Mouse (Mus musculus): Measurements from ENCODE around the gene Eif2s3x. TPM values are rescaled to one million over a fixed set of nuclear protein-coding genes. Genes with fewer than 3 reads are reported as not detected.
"Not testable (repeated sequence)": the region's sequence is repeated elsewhere in the genome, so short reads cannot be mapped to it uniquely, and the experiment has no call there.

The Eif2s3x gene
- polyA plus RNA-seq, 1 experiment from 2014 or later: 132 TPM

- 79% methylated on average over 5 of the region's 5 CpGs for WGBS
- DNase-seq (ENCODE audit: low spot score): peak; percentile 34
- peaks cover 13% of the 10 kb centered on the region for H3K36me3 ChIP-seq (ENCODE audit: control insufficient read depth, insufficient read depth, low read length)
These were observed 14.9 kb downstream of the Eif2s3x start for GRCm38 (mm10) chrX:94197789-94198188.

GRCm38 (mm10) chrX:94193901-94194300, 18.8 kb downstream of the Eif2s3x start:
- peak; percentile 20 for DNase-seq (ENCODE audit: low spot score)
- WGBS: 78% methylated on average over 4 of the region's 4 CpGs
- H3K4me1 ChIP-seq (ENCODE audit: control insufficient read depth, insufficient read depth, low read length); H3K9me3 ChIP-seq (ENCODE audit: control insufficient read depth, low read length); H3K4me2 ChIP-seq (ENCODE audit: low read depth); H3K4me3 ChIP-seq (ENCODE audit: low read depth, low read length); H3K27me3 ChIP-seq (ENCODE audit: control insufficient read depth, insufficient read depth, low read length); ATAC-seq (ENCODE audit: insufficient read depth, low FRiP score, low TSS enrichment); H3K27ac ChIP-seq (ENCODE audit: low read depth, low read length); H3K9ac ChIP-seq (ENCODE audit: low read length): not testable (repeated sequence)
- peaks cover 13% of the 10 kb centered on the region for H3K36me3 ChIP-seq (ENCODE audit: control insufficient read depth, insufficient read depth, low read length)

More at GRCm38 (mm10) chrX:94197789-94198188, 14.9 kb downstream of the Eif2s3x start:
- no peak overlapping the region for H3K4me3 ChIP-seq (ENCODE audit: low read depth, low read length)
- H3K9ac ChIP-seq (ENCODE audit: low read length): no peak overlapping the region
- H3K4me1 ChIP-seq (ENCODE audit: control insufficient read depth, insufficient read depth, low read length): no peaks in the 10 kb centered on the region
- no peak for ATAC-seq (ENCODE audit: insufficient read depth, low FRiP score, low TSS enrichment)
- no peaks in the 10 kb centered on the region for H3K9me3 ChIP-seq (ENCODE audit: control insufficient read depth, low read length)
- no peak overlapping the region for H3K4me2 ChIP-seq (ENCODE audit: low read depth)
- no peak overlapping the region for H3K27ac ChIP-seq (ENCODE audit: low read depth, low read length)
- H3K27me3 ChIP-seq (ENCODE audit: control insufficient read depth, insufficient read depth, low read length): no peaks in the 10 kb centered on the region

GRCm38 (mm10) chrX:94185156-94185555, 27.5 kb downstream of the Eif2s3x start:
- H3K9me3 ChIP-seq (ENCODE audit: control insufficient read depth, low read length): no peaks in the 10 kb centered on the region
- H3K4me3 ChIP-seq (ENCODE audit: low read depth, low read length): no peak overlapping the region
- 60% methylated on average over 1 of the region's 1 CpGs for WGBS
- H3K27ac ChIP-seq (ENCODE audit: low read depth, low read length): no peak overlapping the region
- H3K27me3 ChIP-seq (ENCODE audit: control insufficient read depth, insufficient read depth, low read length): peaks cover 3% of the 10 kb centered on the region; the same call in 1 of the 2 replicates
- ATAC-seq (ENCODE audit: insufficient read depth, low FRiP score, low TSS enrichment) (no peak), DNase-seq (ENCODE audit: low spot score) (no peak)
- no peaks in the 10 kb centered on the region for H3K4me1 ChIP-seq (ENCODE audit: control insufficient read depth, insufficient read depth, low read length)
- H3K9ac ChIP-seq (ENCODE audit: low read length): no peak overlapping the region
- no peak overlapping the region for H3K4me2 ChIP-seq (ENCODE audit: low read depth)
- H3K36me3 ChIP-seq (ENCODE audit: control insufficient read depth, insufficient read depth, low read length): no peaks in the 10 kb centered on the region

GRCm38 (mm10) chrX:94183814-94184213, 28.8 kb downstream of the Eif2s3x start:
- ATAC-seq (ENCODE audit: insufficient read depth, low FRiP score, low TSS enrichment): no peak
- H3K9me3 ChIP-seq (ENCODE audit: control insufficient read depth, low read length): no peaks in the 10 kb centered on the region
- H3K9ac ChIP-seq (ENCODE audit: low read length): no peak overlapping the region
- WGBS: 48% methylated on average over 3 of the region's 3 CpGs
- no peak overlapping the region for H3K27ac ChIP-seq (ENCODE audit: low read depth, low read length)
- no peak for DNase-seq (ENCODE audit: low spot score)
- H3K4me2 ChIP-seq (ENCODE audit: low read depth): no peak overlapping the region
- H3K4me3 ChIP-seq (ENCODE audit: low read depth, low read length): no peak overlapping the region
- no peaks in the 10 kb centered on the region for H3K36me3 ChIP-seq (ENCODE audit: control insufficient read depth, insufficient read depth, low read length)
- peaks cover 3% of the 10 kb centered on the region; the same call in 1 of the 2 replicates for H3K27me3 ChIP-seq (ENCODE audit: control insufficient read depth, insufficient read depth, low read length)
- no peaks in the 10 kb centered on the region for H3K4me1 ChIP-seq (ENCODE audit: control insufficient read depth, insufficient read depth, low read length)

GRCm38 (mm10) chrX:94177715-94178340, 34.8 kb downstream of the Eif2s3x start:
- DNase-seq (ENCODE audit: low spot score) (peak; percentile 93), ATAC-seq (ENCODE audit: insufficient read depth, low FRiP score, low TSS enrichment) (peak; percentile 99)
- Histone ChIP-seq H3K27ac (ENCODE audit: low read depth, low read length) (peak overlapping the region; percentile 85), H3K27me3 (ENCODE audit: control insufficient read depth, insufficient read depth, low read length) (peaks cover 11% of the 10 kb centered on the region), H3K36me3 (ENCODE audit: control insufficient read depth, insufficient read depth, low read length) (no peaks in the 10 kb centered on the region), H3K9ac (ENCODE audit: low read length) (peak overlapping the region; percentile 60), H3K4me3 (ENCODE audit: low read depth, low read length) (peak overlapping the region; percentile 46), H3K9me3 (ENCODE audit: control insufficient read depth, low read length) (no peaks in the 10 kb centered on the region), H3K4me2 (ENCODE audit: low read depth) (peak overlapping the region; percentile 49), H3K4me1 (ENCODE audit: control insufficient read depth, insufficient read depth, low read length) (no peaks in the 10 kb centered on the region)
- under 1% methylated on average over 52 of the region's 55 CpGs for WGBS

- Histone ChIP-seq H3K4me3 (ENCODE audit: low read depth, low read length) (no peak overlapping the region), H3K9ac (ENCODE audit: low read length) (no peak overlapping the region), H3K27ac (ENCODE audit: low read depth, low read length) (no peak overlapping the region), H3K9me3 (ENCODE audit: control insufficient read depth, low read length) (no peaks in the 10 kb centered on the region), H3K27me3 (ENCODE audit: control insufficient read depth, insufficient read depth, low read length) (0 out of 2 replicates have a peak, but pooled peaks cover 12% of the 10 kb centered on the region), H3K36me3 (ENCODE audit: control insufficient read depth, insufficient read depth, low read length) (no peaks in the 10 kb centered on the region), H3K4me2 (ENCODE audit: low read depth) (no peak overlapping the region), H3K4me1 (ENCODE audit: control insufficient read depth, insufficient read depth, low read length) (no peaks in the 10 kb centered on the region)
- no peak for ATAC-seq (ENCODE audit: insufficient read depth, low FRiP score, low TSS enrichment)
- WGBS: 82% methylated on average over 6 of the region's 6 CpGs
- no peak for DNase-seq (ENCODE audit: low spot score)
These were observed 43.3 kb downstream of the Eif2s3x start for GRCm38 (mm10) chrX:94169348-94169747.

- Histone ChIP-seq H3K27me3 (ENCODE audit: control insufficient read depth, insufficient read depth, low read length) (peaks cover 32% of the 10 kb centered on the region), H3K4me2 (ENCODE audit: low read depth) (no peak overlapping the region), H3K27ac (ENCODE audit: low read depth, low read length) (no peak overlapping the region), H3K4me1 (ENCODE audit: control insufficient read depth, insufficient read depth, low read length) (no peaks in the 10 kb centered on the region), H3K4me3 (ENCODE audit: low read depth, low read length) (no peak overlapping the region), H3K36me3 (ENCODE audit: control insufficient read depth, insufficient read depth, low read length) (no peaks in the 10 kb centered on the region), H3K9ac (ENCODE audit: low read length) (no peak overlapping the region), H3K9me3 (ENCODE audit: control insufficient read depth, low read length) (no peaks in the 10 kb centered on the region)
- DNase-seq (ENCODE audit: low spot score): no peak
- no peak for ATAC-seq (ENCODE audit: insufficient read depth, low FRiP score, low TSS enrichment)
- 26% methylated on average over 10 of the region's 11 CpGs for WGBS
These were observed 60.3 kb downstream of the Eif2s3x start for GRCm38 (mm10) chrX:94152251-94152830.

GRCm38 (mm10) chrX:94150471-94150870, 62.2 kb downstream of the Eif2s3x start:
- WGBS: 80% methylated on average over 19 of the region's 19 CpGs
- Histone ChIP-seq H3K4me3 (ENCODE audit: low read depth, low read length) (no peak overlapping the region), H3K9ac (ENCODE audit: low read length) (no peak overlapping the region), H3K27ac (ENCODE audit: low read depth, low read length) (no peak overlapping the region), H3K36me3 (ENCODE audit: control insufficient read depth, insufficient read depth, low read length) (no peaks in the 10 kb centered on the region), H3K4me1 (ENCODE audit: control insufficient read depth, insufficient read depth, low read length) (no peaks in the 10 kb centered on the region), H3K9me3 (ENCODE audit: control insufficient read depth, low read length) (no peaks in the 10 kb centered on the region), H3K4me2 (ENCODE audit: low read depth) (no peak overlapping the region), H3K27me3 (ENCODE audit: control insufficient read depth, insufficient read depth, low read length) (peaks cover 36% of the 10 kb centered on the region)
- no peak for DNase-seq (ENCODE audit: low spot score)
- ATAC-seq (ENCODE audit: insufficient read depth, low FRiP score, low TSS enrichment): no peak

All from neural tube, embryonic 11.5 days (tissue).